Mouse (Mus musculus) spleen, postnatal 4 days (tissue): ENCODE results near the gene Gm11555.
"Not testable (repeated sequence)": the region's sequence is repeated elsewhere in the genome, so short reads cannot be mapped to it uniquely, and the experiment has no call there.

Source experiments
- DNase-seq, 2 experiments: peaks; one replicate each; pipeline ENCODE4 v3.0.0; 2022; ENCODE audit warnings: low spot score in 2 of 2

Gene Gm11555

GRCm38 (mm10) chr11:99650136-99650535, at the start of gene Gm11555:
Gene Gm11555 (minus strand): TSS chr11:99650236.
- DNase-seq: no peak

GRCm38 (mm10) chr11:99690463-99690862, 40.4 kb upstream of the Gm11555 start, which contains the start of gene Gm14190:
Gene Gm14190 (minus strand): TSS chr11:99690740.
- no peak for DNase-seq

GRCm38 (mm10) chr11:99685235-99685634, 35.2 kb upstream of the Gm11555 start:
- not testable (repeated sequence) for DNase-seq

- DNase-seq: no peak
Observed at GRCm38 (mm10) chr11:99683481-99683880, 33.4 kb upstream of the Gm11555 start.

- DNase-seq: no peak
Observed at GRCm38 (mm10) chr11:99665860-99666259, 15.8 kb upstream of the Gm11555 start, which contains the start of gene Krtap4-6. Gene Krtap4-6 (minus strand): TSS chr11:99665960.

- no peak for DNase-seq
Observed at GRCm38 (mm10) chr11:99662802-99663201, 12.8 kb upstream of the Gm11555 start.

GRCm38 (mm10) chr11:99659256-99659655, 9.2 kb upstream of the Gm11555 start:
- DNase-seq: no peak

- not testable (repeated sequence) for DNase-seq
Observed at GRCm38 (mm10) chr11:99658467-99659010, 8.5 kb upstream of the Gm11555 start, which contains the start of gene Gm11563. Gene Gm11563 (minus strand): TSS chr11:99658960.

- no peak for DNase-seq
Observed at GRCm38 (mm10) chr11:99657051-99657450, 7.0 kb upstream of the Gm11555 start.

GRCm38 (mm10) chr11:99646444-99646843, 3.6 kb downstream of the Gm11555 start:
- DNase-seq: no peak

GRCm38 (mm10) chr11:99644351-99644750, 5.7 kb downstream of the Gm11555 start:
- no peak for DNase-seq

GRCm38 (mm10) chr11:99643635-99644139, 6.3 kb downstream of the Gm11555 start, which contains the start of gene Krtap4-7:
Gene Krtap4-7 (minus strand): TSS chr11:99644089.
- DNase-seq: not testable (repeated sequence)

- DNase-seq: no peak
Observed at GRCm38 (mm10) chr11:99640926-99641325, 9.1 kb downstream of the Gm11555 start.

GRCm38 (mm10) chr11:99637086-99637485, 12.9 kb downstream of the Gm11555 start:
- DNase-seq: no peak

GRCm38 (mm10) chr11:99634653-99635134, 15.3 kb downstream of the Gm11555 start, which contains the start of gene Krtap4-2:
Gene Krtap4-2 (minus strand): TSS chr11:99635084.
- no peak for DNase-seq

GRCm38 (mm10) chr11:99633293-99633692, 16.7 kb downstream of the Gm11555 start:
- no peak for DNase-seq

- DNase-seq: no peak
Observed at GRCm38 (mm10) chr11:99630890-99631289, 19.1 kb downstream of the Gm11555 start.

GRCm38 (mm10) chr11:99628138-99628537, 21.9 kb downstream of the Gm11555 start, which contains the start of gene Krtap4-1:
Gene Krtap4-1 (minus strand): TSS chr11:99628238.
- no peak for DNase-seq

- no peak for DNase-seq
Observed at GRCm38 (mm10) chr11:99620335-99620734, 29.7 kb downstream of the Gm11555 start, which contains the start of gene Gm11562. Gene Gm11562 (minus strand): TSS chr11:99620435.

- no peak for DNase-seq
Observed at GRCm38 (mm10) chr11:99614796-99615363, 35.2 kb downstream of the Gm11555 start, which contains the start of gene Krtap2-4. Gene Krtap2-4 (minus strand): TSS chr11:99614846.

- not testable (repeated sequence) for DNase-seq
Observed at GRCm38 (mm10) chr11:99610089-99610488, 39.9 kb downstream of the Gm11555 start, which contains the start of gene Gm11937. Gene Gm11937 (minus strand): TSS chr11:99610189.

GRCm38 (mm10) chr11:99609126-99609525, 40.9 kb downstream of the Gm11555 start:
- DNase-seq: no peak
